Mouse (Mus musculus) thymus, postnatal 4 days (tissue): ENCODE results near the gene Asrgl1.

Source experiments
- DNase-seq: peaks from one replicate; pipeline ENCODE4 v3.0.0; 2021

The Asrgl1 gene

GRCm38 (mm10) chr19:9070316-9070715 lies 65.1 kb downstream of the Asrgl1 start:
- DNase-seq: no peak

GRCm38 (mm10) chr19:9069687-9070307 lies 65.6 kb downstream of the Asrgl1 start:
- DNase-seq: no peak

GRCm38 (mm10) chr19:9067292-9067691 lies 68.1 kb downstream of the Asrgl1 start:
- no peak for DNase-seq

GRCm38 (mm10) chr19:9065621-9066561 lies 69.5 kb downstream of the Asrgl1 start:
- DNase-seq: peak; percentile 50

GRCm38 (mm10) chr19:9063831-9064230 lies 71.6 kb downstream of the Asrgl1 start:
- no peak for DNase-seq

- no peak for DNase-seq
Measured at GRCm38 (mm10) chr19:9062822-9063221, 72.6 kb downstream of the Asrgl1 start.

DNA sequence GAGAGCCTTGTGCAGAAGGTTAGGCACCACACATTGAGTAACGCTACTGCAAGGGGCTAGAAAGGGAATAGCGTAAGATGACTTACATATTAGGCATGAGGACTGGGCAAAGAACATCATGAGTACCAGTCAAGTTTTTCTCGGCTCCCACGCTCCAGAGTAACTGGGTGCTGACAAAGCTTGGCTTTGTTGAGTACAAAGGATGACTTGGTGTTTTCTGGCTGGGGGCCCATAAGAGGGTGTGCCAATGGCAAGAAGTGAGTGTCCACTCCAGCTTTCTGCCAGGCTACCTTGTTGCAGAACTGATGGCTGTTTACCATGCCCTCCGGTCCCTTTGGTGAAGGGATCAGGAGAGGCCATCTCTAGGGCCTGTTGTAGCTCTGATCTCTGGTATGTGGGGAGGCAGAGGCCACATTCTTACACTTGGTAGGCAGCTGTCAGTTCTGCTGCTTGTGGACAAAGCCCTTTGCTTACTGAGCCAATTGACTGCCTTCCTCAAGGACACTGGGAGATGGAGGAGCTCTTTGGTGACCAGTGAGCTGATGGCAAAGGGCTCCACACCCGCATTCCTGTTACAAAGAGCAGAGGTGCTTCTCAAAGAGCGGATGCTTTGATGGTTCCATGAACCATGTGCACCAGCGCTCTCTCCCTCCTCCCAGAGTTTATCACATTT lies 74.1 kb downstream of the Asrgl1 start:
- no peak for DNase-seq

- DNase-seq: no peak
Measured at GRCm38 (mm10) chr19:9060103-9060502, 75.3 kb downstream of the Asrgl1 start.
